Mouse (Mus musculus) hindbrain, embryonic 16.5 days (tissue): Measurements from ENCODE around the gene Dph3. TPM values are rescaled to one million over a fixed set of nuclear protein-coding genes. Genes with fewer than 3 reads are reported as not detected.

Source experiments
- ATAC-seq: fragments of 200-750 bp; cut with Nextera tagmentation; 2 replicates; pipeline ENCODE4 v1.8.0; 2017; ENCODE audit warnings: moderate TSS enrichment, moderate library complexity
- H3K27ac ChIP-seq: fragments of 300-500 bp; sonication (generic); 2 replicates; pipeline ENCODE4 v1.5.1; 2014; ENCODE audit warnings: low read depth, mild to moderate bottlenecking, control low read depth, low read length, moderate library complexity
- H3K27me3 ChIP-seq: fragments of 300-500 bp; sonication (generic); replicated peaks from 2 replicates; pipeline ENCODE4 v1.6.1; 2014; ENCODE audit warnings: low read length; ENCODE audit not compliant: control insufficient read depth, insufficient read depth
- H3K36me3 ChIP-seq: fragments of 300-500 bp; sonication (generic); 2 replicates; pipeline ENCODE4 v1.6.1; 2014; ENCODE audit warnings: mild to moderate bottlenecking, low read length, moderate library complexity, mixed read lengths; ENCODE audit not compliant: control insufficient read depth, insufficient read depth
- H3K4me1 ChIP-seq: fragments of 300-500 bp; sonication (generic); 2 replicates; pipeline ENCODE4 v1.6.1; 2014; ENCODE audit warnings: low read depth, low read length; ENCODE audit not compliant: control insufficient read depth, insufficient read depth
- H3K4me2 ChIP-seq: fragments of 300-500 bp; sonication (generic); 2 replicates; pipeline ENCODE4 v1.6.1; 2014; ENCODE audit warnings: mild to moderate bottlenecking, low read length, control low read depth, moderate library complexity
- H3K4me3 ChIP-seq: fragments of 300-500 bp; sonication (generic); 2 replicates; pipeline ENCODE4 v1.5.1; 2014; ENCODE audit warnings: mild to moderate bottlenecking, low read length, control low read depth, moderate library complexity
- H3K9ac ChIP-seq: fragments of 300-500 bp; sonication (generic); 2 replicates; pipeline ENCODE4 v1.6.1; 2014; ENCODE audit warnings: low read depth, mild to moderate bottlenecking, control low read depth, low read length, moderate library complexity
- H3K9me3 ChIP-seq: fragments of 300-500 bp; sonication (generic); 2 replicates; pipeline ENCODE4 v1.6.1; 2014; ENCODE audit warnings: mild to moderate bottlenecking, low read length, moderate library complexity; ENCODE audit not compliant: control insufficient read depth
- WGBS: fragments of 180-500 bp; shearing (Covaris S2); extraction: QIAGEN DNeasy Blood & Tissue Kit; methylation state at CpG from one replicate; pipeline ENCODE4 v1.1.7; 2014; 5-methylcytosine and 5-hydroxymethylcytosine counted together
- polyA plus RNA-seq: library from polyadenylated mRNA; unstranded; fragments of >200 nt; fragmentation: Nextera tagmentation; extraction: Ambion mirVana; gene quantifications from 2 replicates; pipeline ENCODE4 v1.2.1, GENCODE M21; 2015

Gene Dph3
- polyA plus RNA-seq, 1 experiment from 2014 or later = 72.9 TPM

DNA sequence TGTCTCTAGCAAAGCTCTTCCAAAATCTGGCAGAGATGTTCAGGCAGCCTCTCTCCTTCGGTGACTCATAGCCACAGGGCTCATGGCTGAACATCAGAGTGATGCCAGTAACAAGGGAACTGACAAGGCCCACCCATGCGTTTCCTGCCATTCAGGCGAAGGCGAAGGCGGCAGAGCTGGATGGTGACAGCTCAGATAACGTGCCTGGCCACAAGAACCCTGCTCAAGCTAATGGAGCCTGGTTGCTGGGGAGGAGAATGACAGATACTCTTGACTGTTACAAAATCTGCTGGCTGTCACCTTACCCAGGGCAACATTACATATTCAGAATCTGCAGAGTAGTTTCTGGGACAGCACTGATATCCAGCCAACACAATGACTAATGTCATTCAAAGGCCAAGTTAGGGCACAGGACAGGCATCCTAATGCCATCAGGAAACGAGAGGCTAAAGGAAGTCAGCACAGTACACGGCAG lies 12.3 kb downstream of the Dph3 start:
- Histone ChIP-seq H3K4me3 (no peak overlapping the region), H3K4me2 (no peak overlapping the region), H3K4me1 (no peaks in the 10 kb centered on the region), H3K27me3 (no peaks in the 10 kb centered on the region), H3K36me3 (no peaks in the 10 kb centered on the region), H3K9me3 (no peaks in the 10 kb centered on the region), H3K9ac (no peak overlapping the region), H3K27ac (no peak overlapping the region)
- WGBS = 63% methylated on average over 8 of the region's 8 CpGs
- ATAC-seq = no peak

DNA sequence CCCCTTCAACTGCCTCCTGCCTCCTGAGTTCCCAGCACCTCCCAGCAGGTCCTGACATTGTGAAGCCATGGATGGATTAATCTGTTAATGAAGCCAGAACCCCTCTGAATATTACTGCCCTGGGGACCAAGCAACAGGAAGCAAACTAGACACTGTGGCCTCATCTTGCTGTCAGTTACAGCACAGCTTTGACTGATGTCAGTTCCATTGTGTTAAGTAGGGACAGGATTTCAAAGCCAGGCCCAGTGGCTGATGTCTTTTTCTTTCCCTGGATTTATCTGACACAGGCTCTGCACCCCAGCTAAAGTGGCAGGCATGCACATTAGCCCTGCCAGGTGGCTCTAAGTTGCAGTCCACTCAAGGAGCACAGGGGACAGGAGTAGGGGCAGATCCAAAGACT lies 12.7 kb downstream of the Dph3 start:
- H3K9me3 ChIP-seq = no peaks in the 10 kb centered on the region
- no peaks in the 10 kb centered on the region for H3K36me3 ChIP-seq
- no peaks in the 10 kb centered on the region for H3K27me3 ChIP-seq
- H3K9ac ChIP-seq = no peak overlapping the region
- H3K27ac ChIP-seq = no peak overlapping the region
- ATAC-seq = no peak
- H3K4me3 ChIP-seq = no peak overlapping the region
- no peak overlapping the region for H3K4me2 ChIP-seq
- no peaks in the 10 kb centered on the region for H3K4me1 ChIP-seq

DNA sequence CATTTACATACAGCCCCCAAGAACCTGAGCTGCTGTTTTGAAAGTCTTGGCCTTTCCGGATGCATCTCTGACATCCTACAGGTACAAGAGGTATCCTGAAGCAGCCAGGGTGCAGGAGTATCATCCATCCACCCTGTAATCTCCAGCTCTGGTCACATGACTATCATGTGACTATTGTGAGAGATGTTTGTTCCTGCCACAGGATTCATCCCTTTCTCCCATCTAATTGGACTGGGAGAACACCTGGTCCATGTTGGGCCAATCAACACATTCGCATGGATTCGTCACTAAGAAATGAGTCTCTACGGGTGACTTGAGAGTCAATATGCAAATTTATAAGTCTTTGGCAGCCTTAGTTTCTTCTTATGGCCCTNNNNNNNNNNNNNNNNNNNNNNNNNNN lies 24.1 kb downstream of the Dph3 start:
- Histone ChIP-seq H3K27me3 (no peaks in the 10 kb centered on the region), H3K4me3 (no peak overlapping the region), H3K36me3 (no peaks in the 10 kb centered on the region), H3K4me2 (no peak overlapping the region), H3K9me3 (peaks cover 2% of the 10 kb centered on the region; the same call in 1 of the 2 replicates), H3K27ac (no peak overlapping the region), H3K9ac (no peak overlapping the region), H3K4me1 (no peaks in the 10 kb centered on the region)
- 93% methylated on average over 4 of the region's 4 CpGs for WGBS
- ATAC-seq = no peak

DNA sequence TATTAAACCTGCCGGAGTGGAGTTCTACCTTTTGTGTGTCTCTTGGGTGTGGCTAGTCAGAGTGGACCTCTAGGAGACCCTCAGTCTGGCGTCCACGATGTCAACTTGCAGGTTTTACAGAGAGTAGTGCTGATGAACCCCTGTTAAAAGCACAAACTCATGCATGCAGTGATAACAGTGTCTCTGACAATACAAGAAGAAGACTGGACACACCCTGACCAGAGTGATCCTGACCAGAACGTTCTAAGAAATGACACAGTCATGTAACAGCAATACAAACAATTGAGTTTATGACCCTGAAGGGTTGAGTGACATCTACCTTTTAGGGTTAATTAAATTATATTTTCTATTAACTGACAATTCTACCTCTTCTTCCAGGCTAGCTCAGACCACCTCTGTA lies 27.9 kb downstream of the Dph3 start:
- 93% methylated on average over 4 of the region's 4 CpGs for WGBS
- no peaks in the 10 kb centered on the region for H3K36me3 ChIP-seq
- no peak for ATAC-seq

DNA sequence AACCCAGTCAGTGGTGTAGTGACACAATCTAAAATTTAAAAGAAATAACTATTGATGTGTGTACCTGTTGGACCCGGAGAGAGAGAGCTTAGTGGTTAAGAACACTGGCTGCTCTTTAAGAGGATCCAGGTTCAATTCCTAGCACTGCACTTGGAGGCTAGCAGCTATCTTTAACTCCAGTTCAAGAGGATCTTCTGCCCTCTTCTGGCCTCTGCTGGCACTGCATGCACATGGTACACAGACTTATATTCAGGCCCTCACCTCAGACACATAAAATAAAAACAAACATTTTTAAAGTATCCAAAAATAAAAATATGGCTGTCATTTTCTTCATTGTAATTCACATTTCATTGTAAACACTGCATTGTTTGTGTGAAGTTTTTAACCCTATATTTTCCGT lies 28.9 kb downstream of the Dph3 start:
- Histone ChIP-seq H3K4me3 (no peak overlapping the region), H3K4me2 (no peak overlapping the region), H3K36me3 (no peaks in the 10 kb centered on the region), H3K9me3 (no peaks in the 10 kb centered on the region), H3K27ac (no peak overlapping the region), H3K9ac (no peak overlapping the region), H3K4me1 (no peaks in the 10 kb centered on the region), H3K27me3 (no peaks in the 10 kb centered on the region)
- no peak for ATAC-seq
- 96% methylated on average over 2 of the region's 2 CpGs for WGBS

More for the DNA sequence above, 27.9 kb downstream of the Dph3 start:
- no peak overlapping the region for H3K4me2 ChIP-seq
- no peak overlapping the region for H3K4me3 ChIP-seq
- H3K9me3 ChIP-seq = no peaks in the 10 kb centered on the region
- H3K4me1 ChIP-seq = no peaks in the 10 kb centered on the region
- H3K9ac ChIP-seq = no peak overlapping the region
- H3K27ac ChIP-seq = no peak overlapping the region
- H3K27me3 ChIP-seq = no peaks in the 10 kb centered on the region

DNA sequence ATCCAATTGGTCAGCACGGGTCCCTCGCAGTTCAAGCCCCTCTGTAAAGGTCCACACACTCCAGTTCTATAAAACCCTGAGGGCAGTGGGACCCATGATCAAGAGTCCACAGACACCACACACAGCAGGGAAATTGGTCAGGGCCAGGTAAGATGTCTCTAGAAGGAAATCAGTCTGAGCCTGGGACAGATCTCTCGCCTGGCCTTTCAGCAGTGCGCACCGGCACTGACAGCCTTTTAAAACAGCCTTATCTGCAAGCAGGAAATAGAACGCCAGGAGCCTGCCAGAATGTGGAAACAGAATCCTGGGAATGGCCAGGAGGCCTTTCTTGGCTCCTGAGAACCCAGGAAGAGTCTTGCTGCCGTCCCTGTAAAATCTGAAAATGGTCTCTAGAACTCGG lies 29.7 kb downstream of the Dph3 start:
- H3K9me3 ChIP-seq = no peaks in the 10 kb centered on the region
- H3K36me3 ChIP-seq = no peaks in the 10 kb centered on the region
- no peak overlapping the region for H3K9ac ChIP-seq
- H3K4me1 ChIP-seq = no peaks in the 10 kb centered on the region
- H3K4me2 ChIP-seq = no peak overlapping the region
- 87% methylated on average over 8 of the region's 8 CpGs for WGBS
- H3K27me3 ChIP-seq = no peaks in the 10 kb centered on the region
- no peak overlapping the region for H3K27ac ChIP-seq
- ATAC-seq = no peak
- H3K4me3 ChIP-seq = no peak overlapping the region

DNA sequence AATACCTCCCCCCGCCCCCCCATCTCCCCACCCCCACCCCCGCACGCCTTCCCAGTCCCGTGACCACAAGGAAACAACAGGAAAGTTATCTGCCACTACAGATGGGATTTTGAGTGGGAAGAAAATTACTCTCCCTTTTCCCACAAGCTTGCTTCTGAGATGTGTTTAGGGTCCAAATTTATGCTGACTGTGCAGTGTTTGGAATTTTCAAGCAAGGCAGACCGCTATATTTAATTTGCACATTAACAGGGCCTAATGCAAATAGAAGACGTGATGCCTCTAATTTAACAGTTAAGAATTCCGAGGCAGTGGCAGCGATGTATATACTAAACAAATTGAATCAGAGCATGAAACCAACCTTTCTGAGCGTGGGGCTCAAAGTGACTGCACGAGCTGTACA lies 30.7 kb downstream of the Dph3 start:
- Histone ChIP-seq H3K9ac (no peak overlapping the region), H3K9me3 (no peaks in the 10 kb centered on the region), H3K27ac (no peak overlapping the region), H3K4me1 (no peaks in the 10 kb centered on the region), H3K4me2 (no peak overlapping the region), H3K27me3 (no peaks in the 10 kb centered on the region), H3K36me3 (no peaks in the 10 kb centered on the region), H3K4me3 (no peak overlapping the region)
- WGBS = 63% methylated on average over 10 of the region's 10 CpGs
- ATAC-seq = no peak

DNA sequence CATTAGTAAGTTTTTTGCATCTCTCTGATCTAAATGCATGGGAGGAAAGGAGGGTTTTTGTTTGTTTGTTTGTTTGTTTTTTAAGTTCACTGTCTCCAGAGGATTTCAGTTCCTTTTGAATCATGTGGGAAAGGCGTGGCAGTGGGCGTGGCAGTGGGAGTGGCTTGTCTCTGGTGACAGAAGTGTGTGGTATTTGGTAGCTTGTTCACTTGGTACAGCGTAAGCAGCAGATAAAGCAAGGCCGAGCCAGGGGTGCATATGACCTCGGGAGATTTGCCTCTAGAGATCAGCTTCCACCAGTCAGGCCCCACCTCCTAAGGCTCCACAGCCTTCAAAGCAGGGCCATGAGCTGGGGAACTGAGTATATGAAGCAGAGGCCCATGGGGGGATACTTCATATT lies 31.6 kb downstream of the Dph3 start:
- 83% methylated on average over 5 of the region's 5 CpGs for WGBS
- no peak overlapping the region for H3K27ac ChIP-seq
- H3K36me3 ChIP-seq = no peaks in the 10 kb centered on the region
- no peaks in the 10 kb centered on the region for H3K4me1 ChIP-seq
- no peak for ATAC-seq
- no peaks in the 10 kb centered on the region for H3K9me3 ChIP-seq
- no peak overlapping the region for H3K4me3 ChIP-seq
- H3K4me2 ChIP-seq = no peak overlapping the region
- no peak overlapping the region for H3K9ac ChIP-seq
- H3K27me3 ChIP-seq = no peaks in the 10 kb centered on the region

DNA sequence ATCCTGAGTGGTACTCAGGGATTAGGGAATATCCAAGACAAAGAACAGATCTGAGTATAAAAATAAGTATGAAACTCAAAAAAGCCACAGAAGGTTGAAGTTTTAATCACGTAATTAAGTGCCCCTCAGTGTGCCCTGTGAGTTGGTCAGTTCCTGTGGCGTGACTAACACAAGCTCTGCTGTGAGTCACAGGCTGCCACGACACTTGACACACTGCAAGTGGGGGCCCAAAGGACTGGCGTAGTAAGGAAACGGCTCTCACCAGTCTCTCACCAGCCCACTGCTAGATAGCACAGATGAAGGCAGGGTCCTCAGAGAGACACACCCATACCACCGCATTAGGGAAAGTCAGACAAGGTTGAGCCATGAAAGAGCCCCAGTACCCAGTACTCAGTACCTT lies 35.4 kb downstream of the Dph3 start:
- 86% methylated on average over 6 of the region's 6 CpGs for WGBS
- H3K9ac ChIP-seq = no peak overlapping the region
- H3K27ac ChIP-seq = no peak overlapping the region
- H3K4me3 ChIP-seq = no peak overlapping the region
- no peaks in the 10 kb centered on the region for H3K9me3 ChIP-seq
- no peak for ATAC-seq
- H3K27me3 ChIP-seq = no peaks in the 10 kb centered on the region
- H3K4me1 ChIP-seq = no peaks in the 10 kb centered on the region
- no peaks in the 10 kb centered on the region for H3K36me3 ChIP-seq
- no peak overlapping the region for H3K4me2 ChIP-seq

DNA sequence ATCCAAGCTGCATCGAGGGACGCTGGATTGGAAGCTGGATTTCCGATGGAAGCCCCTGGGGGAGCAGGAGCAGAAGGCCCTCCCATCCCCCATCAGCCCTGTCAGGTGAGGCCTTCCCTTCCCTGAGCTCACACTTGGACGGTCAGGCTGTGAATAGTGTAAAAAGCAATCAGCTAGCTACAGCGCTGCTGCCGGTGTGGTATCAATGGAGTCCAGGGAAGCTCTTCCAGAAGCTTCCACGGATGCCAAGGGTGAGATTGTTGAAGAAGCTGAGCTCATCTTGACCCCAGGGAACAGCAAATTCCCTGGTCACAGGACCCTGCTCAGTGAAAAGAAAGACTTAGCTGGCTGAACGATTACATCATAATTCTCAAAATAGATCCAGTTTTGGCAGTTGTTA lies 39.2 kb downstream of the Dph3 start:
- H3K9ac ChIP-seq = no peak overlapping the region

More for the DNA sequence above, 39.2 kb downstream of the Dph3 start:
- Histone ChIP-seq H3K36me3 (no peaks in the 10 kb centered on the region), H3K9me3 (no peaks in the 10 kb centered on the region), H3K27me3 (no peaks in the 10 kb centered on the region), H3K4me3 (no peak overlapping the region), H3K4me2 (no peak overlapping the region), H3K27ac (no peak overlapping the region), H3K4me1 (no peaks in the 10 kb centered on the region)
- no peak for ATAC-seq
- 71% methylated on average over 8 of the region's 8 CpGs for WGBS
